Mouse (Mus musculus) left cerebral cortex, adult 18-20 months (tissue): ENCODE measurements around the gene Frmd8. TPM values are rescaled to one million over a fixed set of nuclear protein-coding genes. Genes with fewer than 3 reads are reported as not detected.
A peak's percentile ranks its signal among the peaks of the same experiment; 100 is the strongest.

ENCODE experiments used
- DNase-seq, 2 experiments: peaks; one replicate each; pipeline ENCODE4 v3.0.0; 2021 to 2022; ENCODE audit warnings: low spot score in 2 of 2, mixed read lengths in 1 of 2
- total RNA-seq, 2 experiments: library from RNA; stranded (reverse); gene quantifications; 2 replicates each; pipeline ENCODE4 v1.2.3; 2021

Frmd8 gene
- total RNA-seq, 2 experiments from 2014 or later = 13.5 to 13.6 TPM

- no peak for DNase-seq
Observed at GRCm38 (mm10) chr19:5810840-5811563, 64.1 kb downstream of the Frmd8 start.

- peak; percentile 65 to 83 for DNase-seq
Observed at GRCm38 (mm10) chr19:5810103-5810839, 64.8 kb downstream of the Frmd8 start.

- DNase-seq = no peak
Observed at GRCm38 (mm10) chr19:5809712-5810089, 65.4 kb downstream of the Frmd8 start.

- DNase-seq = no peak
Observed at GRCm38 (mm10) chr19:5808955-5809711, 65.9 kb downstream of the Frmd8 start.

DNA sequence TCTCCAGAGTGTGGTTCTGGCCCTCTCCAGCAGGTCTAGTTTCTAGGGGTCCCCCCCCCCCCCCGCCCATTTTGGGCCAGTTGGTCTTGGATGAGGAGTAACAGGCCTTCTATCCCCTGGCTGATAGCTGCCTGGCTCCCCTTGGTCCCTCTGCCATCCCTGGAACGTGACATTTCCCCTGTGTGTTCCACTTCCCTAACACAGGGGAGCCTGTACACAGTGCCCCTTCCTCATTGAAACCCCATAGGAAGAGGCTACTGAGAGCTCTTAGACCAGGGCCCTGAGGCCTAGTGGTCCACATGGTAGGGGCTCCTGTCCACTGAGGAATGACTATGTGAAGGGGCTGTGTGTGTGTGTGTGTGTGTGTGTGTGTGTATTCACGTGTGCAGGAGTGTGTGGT is 67.3 kb downstream of the Frmd8 start:
- no peak for DNase-seq

GRCm38 (mm10) chr19:5806809-5807205 is 68.3 kb downstream of the Frmd8 start:
- DNase-seq = no peak

DNA sequence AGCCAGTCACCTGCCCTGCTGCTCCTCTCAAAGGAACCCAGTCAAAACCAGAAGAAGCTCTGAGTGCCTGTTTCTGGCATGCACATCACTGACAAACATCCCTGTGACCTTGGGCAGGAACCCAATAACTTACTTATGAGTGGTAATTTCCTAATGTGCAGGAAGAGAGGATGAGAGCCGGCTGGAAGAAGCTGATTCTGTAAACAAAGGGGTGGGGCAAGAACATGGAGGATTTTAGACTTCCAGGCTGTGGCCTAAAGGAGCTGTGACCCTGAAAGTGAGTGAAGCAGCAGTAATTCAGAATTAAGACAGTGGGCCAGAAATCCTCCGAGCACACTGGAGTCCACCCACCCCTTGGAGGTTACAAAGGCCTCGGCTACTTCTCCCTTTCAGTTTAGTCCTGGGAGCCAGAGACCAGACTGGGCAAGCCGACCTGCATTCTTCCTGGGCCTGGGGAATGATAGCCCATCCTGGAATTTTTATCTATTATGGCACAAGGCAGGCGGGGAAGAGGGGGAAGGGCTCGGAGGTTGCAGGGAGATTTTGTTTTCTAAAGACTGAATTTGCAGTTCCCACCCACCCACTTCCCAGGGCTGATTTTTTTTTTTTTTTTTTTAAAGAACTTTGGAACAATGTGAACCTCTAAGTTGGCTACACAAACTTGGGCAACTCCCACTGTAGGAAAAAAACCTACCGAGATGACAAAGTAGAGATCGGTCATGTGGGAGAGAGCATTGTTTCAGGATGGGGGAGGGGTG is 68.8 kb downstream of the Frmd8 start:
- DNase-seq = no peak

- DNase-seq = peak; percentile 75 to 78
Observed at GRCm38 (mm10) chr19:5804371-5804899, 70.6 kb downstream of the Frmd8 start.

DNA sequence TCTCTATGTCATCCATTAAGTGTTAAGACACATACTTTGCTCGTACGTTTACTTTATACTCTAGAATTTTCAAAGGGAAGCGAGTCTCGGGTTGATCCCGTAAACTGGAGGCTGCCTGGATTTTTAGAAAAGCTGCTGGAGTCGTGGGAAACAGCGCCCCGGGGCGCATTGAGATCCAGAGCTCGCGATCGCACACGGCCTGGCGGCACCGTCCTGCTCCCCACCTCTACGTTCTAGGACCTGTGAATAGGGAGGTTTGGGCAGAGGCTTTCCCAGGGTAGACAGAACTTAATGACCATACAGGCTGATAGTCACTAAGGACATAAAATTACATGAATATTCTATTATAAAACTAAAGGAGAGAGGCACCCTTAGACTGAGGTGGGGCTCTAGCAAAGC is 71.2 kb downstream of the Frmd8 start:
- no peak for DNase-seq

DNA sequence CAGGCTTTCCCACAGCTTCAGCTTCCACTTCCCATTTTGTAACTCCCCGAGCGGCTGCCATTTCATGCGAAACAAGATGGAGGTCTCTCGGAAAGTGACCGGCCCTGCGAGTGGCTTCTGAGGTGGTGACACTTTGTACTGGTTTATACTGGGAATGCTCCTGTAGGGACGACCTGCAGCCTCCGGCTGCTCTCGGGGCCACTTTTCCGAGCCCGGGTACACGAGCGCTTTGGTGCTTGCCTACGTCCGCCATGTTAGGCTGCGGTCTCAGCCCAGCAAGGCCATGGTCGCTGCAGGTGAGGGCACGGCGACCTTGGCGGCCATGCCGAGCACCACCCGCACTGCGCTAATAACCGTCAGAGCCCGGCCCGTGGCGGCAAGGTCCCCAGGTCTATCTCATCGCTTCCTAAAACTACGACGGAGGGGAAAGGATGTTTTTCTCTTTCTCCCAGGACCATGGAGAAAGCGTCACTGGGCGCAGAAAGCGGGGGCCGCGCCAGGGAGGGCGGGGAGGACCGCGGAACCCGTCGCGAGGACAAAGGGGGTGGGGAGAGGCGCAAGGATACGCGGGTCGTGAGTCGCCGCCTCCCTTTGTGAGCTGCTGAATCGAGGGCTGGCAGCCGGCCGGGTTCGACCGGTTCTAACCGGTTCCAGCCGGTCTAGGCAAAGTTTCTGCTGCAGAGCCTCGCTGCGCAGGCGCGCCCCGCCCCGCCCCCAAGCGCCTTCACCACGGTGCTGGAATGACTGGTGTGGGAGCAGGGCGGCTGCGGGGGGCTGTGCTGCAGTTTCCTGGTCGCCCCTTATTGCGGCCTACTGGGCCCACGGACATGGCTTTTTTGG is 71.8 kb downstream of the Frmd8 start:
- DNase-seq = peak; percentile 98

DNA sequence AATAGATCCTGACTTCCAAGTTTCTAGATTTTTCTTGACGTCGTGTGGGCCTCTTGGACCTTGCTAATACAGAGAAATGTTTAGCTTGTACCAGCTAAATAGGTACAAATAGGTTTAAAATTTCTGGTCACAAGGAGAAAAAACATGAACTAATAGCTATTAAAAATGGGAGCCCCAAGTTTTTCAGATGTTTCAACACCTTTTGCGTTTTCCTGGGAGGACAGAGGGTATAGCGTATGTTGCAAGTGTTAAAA is 72.4 kb downstream of the Frmd8 start:
- no peak for DNase-seq

GRCm38 (mm10) chr19:5802011-5802786 is 72.9 kb downstream of the Frmd8 start:
- peak; percentile 93 to 96 for DNase-seq

DNA sequence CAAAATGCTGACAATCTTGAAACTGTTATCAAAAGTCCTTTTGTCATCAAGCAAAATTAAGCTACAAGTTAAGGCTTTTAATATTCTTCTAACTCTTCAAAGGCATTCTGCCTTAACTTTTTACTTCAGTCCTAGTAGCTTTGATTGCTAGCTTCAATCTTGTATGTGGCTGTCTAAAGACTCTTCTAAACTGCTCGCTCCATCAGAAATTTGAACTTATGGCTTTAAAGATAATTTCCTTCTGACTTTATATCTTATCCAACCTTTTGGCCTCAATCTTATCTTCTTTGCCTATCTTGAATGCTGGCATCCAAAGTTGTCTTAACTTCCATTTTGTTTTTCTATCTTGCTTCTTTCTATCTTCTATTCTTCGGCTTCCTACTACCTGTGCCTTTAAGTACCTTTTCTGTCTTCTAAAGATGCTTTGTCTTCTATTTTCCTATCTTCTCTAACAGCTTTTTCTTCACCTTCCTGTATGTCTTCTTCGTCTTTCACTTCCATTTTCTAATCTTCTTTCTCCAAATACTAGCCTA is 73.6 kb downstream of the Frmd8 start:
- DNase-seq = no peak

DNA sequence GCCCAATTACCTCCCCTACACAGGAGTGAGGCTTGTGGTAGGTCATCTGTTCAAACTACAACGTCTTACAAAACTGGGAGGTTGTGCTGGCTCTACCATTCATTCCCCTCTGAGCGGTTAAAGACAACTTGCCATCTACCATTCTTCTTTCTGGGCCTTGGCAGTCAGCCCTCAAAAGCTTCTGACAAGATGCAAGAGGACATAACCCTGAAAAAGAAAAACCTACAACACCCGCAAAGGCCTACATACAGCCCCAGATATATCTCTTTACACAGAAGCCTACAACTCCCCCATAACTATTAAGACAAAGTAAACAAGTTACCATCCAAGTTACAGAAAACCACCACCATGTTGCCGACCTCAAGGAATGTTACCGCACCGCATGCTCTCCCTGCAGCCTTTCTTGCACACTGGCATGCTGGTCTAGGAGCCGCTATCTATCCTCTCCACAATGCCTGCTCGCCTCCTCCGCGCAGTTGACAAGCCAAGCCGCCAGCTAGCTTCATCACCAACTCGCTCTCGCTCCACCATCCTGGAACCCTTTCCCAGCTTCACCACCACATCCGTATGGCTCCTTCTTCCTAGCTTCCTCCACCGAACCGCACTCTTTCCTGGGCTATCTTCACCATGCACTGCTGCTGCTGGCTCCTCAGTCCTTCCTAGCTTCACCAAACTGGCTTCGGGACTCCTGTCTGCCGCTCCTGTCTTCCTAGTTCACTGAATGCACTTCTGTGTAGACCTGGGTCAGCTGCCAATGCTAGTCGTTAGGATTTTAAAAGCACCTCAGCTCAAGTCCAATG is 74.2 kb downstream of the Frmd8 start:
- no peak for DNase-seq

- DNase-seq = no peak
Observed at GRCm38 (mm10) chr19:5800350-5800631, 74.8 kb downstream of the Frmd8 start.
